Mouse (Mus musculus) gastrocnemius, postnatal 14 days (tissue): ENCODE measurements at regions not wholly inside any gene's neighbourhood (a gene's known extent, or its start where the extent isn't known, plus 50 kb on each side); places are given as distances from the start of the nearest gene placed in this dataset.

Experiments used
- DNase-seq: peaks from one replicate; pipeline ENCODE4 v3.0.0; 2021; ENCODE audit warnings: mixed read lengths
- intact Hi-C: fragments of 180-260 bp; cut with DNase I; formaldehyde crosslinking; loops from one replicate; pipeline ENCODE4 v1.15.1; 2025; ENCODE audit warnings: low total_unique reads

DNA sequence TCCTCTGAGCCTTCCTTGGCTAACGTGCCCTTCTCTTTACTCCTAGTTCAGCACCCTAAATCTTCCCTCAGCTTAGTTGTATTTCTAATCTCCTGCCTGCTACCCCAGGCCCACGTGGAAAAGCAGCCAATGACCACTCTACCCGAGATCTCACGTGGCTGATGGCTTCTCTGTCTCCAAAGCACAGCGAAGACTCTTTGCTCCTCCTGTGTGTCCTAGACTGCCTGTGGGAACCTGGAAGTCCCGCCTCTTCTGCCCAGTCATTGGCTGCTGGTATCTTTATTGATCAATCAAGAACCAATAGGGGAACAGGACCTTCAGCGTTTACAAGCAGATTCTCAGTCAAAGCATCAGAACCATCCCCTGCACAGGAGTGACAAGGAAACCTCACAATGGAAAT, 54.8 kb downstream of the Gm19935 start:
- DNase-seq = no peak
- intact Hi-C loops = no loop called here

DNA sequence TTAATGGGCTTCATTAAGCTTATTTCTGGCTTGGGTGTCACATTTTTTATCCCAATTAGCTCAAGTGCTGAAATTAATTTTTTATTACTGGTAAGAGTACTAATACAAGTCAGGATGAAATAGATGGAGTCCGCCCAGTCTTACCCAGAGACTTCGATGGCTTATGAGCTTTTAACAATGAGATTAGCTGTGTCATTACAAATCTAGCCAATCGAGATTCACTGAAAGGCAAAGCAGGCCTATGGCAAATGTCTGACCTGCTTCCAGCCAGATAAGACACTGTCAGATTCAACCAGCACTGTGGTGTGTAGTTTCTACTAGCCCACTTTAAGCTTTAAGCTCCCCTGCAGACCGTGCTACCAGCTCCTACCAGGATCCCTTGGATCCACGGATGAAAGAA, 55.2 kb downstream of the Gm19935 start:
- intact Hi-C loops = no loop called here
- no peak for DNase-seq

- intact Hi-C loops = no loop called here
- DNase-seq = no peak
These were observed 55.7 kb downstream of the Gm19935 start for GRCm38 (mm10) chr8:90761446-90761845.

- intact Hi-C loops = no loop called here
- no peak for DNase-seq
These were observed 57.7 kb downstream of the Gm19935 start for GRCm38 (mm10) chr8:90759531-90759930.

- intact Hi-C loops = no loop called here
- DNase-seq = no peak
These were observed 62.2 kb downstream of the Gm19935 start for GRCm38 (mm10) chr8:90755020-90755419.

DNA sequence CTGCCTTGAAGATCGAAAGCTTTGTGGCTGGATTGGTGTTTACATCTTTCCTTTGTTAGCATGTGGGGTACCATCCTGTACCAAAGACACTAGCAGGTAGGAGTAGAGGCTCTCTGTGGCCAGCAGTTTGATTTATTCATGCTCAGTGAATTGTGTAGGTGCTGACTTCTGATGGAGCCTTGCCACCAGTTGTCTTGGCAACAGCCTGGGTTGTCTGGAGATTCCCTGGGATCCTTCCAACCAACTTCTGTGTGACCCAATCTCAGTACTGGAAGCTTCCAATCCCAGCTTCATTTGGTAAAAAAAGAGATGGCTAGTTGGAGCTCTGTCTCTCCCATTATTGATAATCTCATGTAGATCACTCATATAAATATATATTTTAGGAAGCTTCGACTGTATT, 73.6 kb downstream of the Gm19935 start:
- DNase-seq = no peak
- intact Hi-C loops = no loop called here

DNA sequence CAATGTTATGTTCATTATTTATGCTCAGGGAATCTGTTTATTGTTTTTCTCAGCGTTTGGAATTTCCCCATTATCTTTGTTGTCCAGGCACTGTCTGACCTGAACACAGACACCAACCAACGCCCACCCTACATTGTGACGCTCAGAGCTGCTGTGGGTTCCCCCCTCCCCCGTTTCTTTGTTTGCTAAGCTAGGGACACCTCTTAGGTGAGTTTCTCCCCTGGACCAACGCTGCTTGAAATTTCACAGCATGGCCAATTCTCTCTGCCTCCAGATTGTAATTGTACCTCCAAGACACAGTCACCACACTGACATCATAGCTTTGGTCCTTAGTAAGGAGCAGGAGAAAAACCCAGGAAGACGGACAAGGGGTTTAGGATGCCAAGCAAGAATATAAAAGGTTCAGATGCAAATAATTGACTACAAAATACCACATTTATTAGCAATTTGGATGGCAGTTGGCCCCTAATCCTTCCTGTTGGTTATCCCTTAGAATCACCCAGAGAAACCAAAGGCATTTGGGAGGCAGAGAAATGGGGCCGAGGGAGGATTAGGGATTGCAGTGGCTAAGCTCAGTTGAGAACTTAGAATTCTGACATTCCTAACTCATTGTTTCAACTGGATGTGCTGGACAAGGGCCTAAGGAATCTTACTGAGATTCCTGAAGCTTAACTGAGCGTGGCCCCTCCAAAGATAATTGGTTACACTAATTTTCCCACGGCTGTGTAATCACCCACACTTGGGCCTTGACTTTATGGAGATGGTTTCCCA, 76.0 kb downstream of the Gm19935 start:
- intact Hi-C loops = no loop called here
- no peak for DNase-seq

- no peak for DNase-seq
- intact Hi-C loops = no loop called here
These were observed 76.8 kb downstream of the Gm19935 start for GRCm38 (mm10) chr8:90740302-90740962.

GRCm38 (mm10) chr8:90728011-90728410, 89.2 kb downstream of the Gm19935 start:
- DNase-seq = no peak
- intact Hi-C loops = no loop called here

- intact Hi-C loops = no loop called here
- DNase-seq = no peak
These were observed 92.0 kb downstream of the Gm19935 start for GRCm38 (mm10) chr8:90725188-90725587.

GRCm38 (mm10) chr8:90716436-90716835, 100.8 kb downstream of the Gm19935 start:
- no peak for DNase-seq
- intact Hi-C loops = loop anchor here (10.0 kb wide), 1 partner anchor 862 kb away; no protein-coding TSS in a partner anchor

- DNase-seq = peak; percentile 31
- intact Hi-C loops = loop anchor here (5.0 kb wide), 1 partner anchor 706 kb away; no protein-coding TSS in a partner anchor
These were observed 108.7 kb downstream of the Gm19935 start for GRCm38 (mm10) chr8:90708524-90708923.

DNA sequence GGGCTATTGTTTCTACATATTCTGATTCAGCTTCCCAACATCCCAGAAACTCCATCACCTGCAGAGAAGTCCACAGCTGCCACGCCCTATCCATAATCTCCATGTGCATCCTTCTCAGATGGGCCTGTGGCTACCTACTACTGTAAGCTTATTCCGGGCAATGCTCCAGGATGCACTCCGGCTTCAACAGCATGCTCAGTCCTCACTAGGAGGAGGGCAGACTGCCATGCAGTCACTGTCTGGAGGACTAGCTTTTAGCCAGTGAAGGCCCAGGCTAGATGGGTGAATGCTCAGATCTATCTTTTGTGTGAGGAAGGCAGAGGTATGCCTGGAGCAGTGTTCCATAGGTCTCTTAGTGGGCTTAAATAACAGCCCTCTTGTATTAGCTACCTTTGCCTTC, 124.7 kb downstream of the Gm19935 start:
- DNase-seq = no peak
- intact Hi-C loops = no loop called here

GRCm38 (mm10) chr8:90685076-90685475, 132.1 kb downstream of the Gm19935 start:
- no peak for DNase-seq
- intact Hi-C loops = no loop called here

DNA sequence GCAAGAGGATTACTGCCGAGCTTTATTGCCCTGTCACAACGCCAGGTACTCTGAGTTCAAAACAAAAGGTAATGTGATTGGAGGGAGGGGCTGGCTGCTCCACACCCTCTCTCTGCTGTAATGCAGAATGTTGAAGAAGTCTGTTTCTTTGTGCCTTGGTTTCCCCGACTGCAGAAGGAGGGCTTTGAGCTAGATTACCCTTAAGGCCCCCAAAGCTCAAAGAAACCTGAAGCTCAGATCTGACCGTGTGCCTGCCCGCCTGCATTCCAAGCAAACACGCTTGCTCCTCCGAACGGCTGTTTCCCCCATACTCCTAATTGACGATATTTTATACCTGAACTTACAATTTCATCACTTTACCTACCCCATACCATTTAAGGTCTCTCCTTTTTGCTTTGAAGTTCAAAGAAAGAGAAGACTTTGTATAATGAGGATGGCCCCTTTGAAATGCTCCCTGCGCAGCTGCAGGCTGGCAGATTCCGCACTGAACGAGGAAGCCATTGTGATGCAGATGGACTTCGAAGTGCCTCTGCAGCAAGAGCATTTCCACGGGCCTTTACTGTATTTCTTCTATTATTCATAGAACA, 146.6 kb downstream of the Gm19935 start:
- intact Hi-C loops = no loop called here
- DNase-seq = no peak

- no peak for DNase-seq
- intact Hi-C loops = no loop called here
These were observed 147.8 kb downstream of the Gm19935 start for GRCm38 (mm10) chr8:90669396-90669795.

GRCm38 (mm10) chr8:90659066-90659465, 158.1 kb downstream of the Gm19935 start:
- intact Hi-C loops = loop anchor here (5.0 kb wide), 1 partner anchor 657 kb away; no protein-coding TSS in a partner anchor
- no peak for DNase-seq

DNA sequence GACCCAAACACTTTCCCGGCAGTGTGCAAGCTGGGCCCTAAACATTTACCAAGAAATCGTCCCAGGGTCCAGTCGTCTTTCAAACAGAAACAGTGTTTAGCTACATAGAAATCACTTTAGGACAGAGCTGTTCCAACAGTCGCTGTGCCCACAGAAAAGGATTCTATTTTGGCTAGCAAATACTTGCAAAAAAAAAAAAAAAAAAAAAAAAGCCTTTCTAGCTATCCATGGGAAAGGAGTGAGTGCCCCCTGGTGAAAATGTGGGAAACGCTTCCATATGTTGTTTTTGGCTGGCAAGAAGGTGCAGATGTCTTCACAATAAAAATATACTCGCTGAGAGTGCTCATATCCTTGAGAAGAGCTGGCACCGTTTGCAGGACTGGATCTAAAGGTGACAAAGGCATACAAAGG, 159.5 kb downstream of the Gm19935 start:
- intact Hi-C loops = loop anchor here (5.0 kb wide), 1 partner anchor 655 kb away; no protein-coding TSS in a partner anchor
- no peak for DNase-seq

GRCm38 (mm10) chr8:90657116-90657515, 160.1 kb downstream of the Gm19935 start:
- intact Hi-C loops = loop anchor here (5.0 kb wide), 1 partner anchor 655 kb away; no protein-coding TSS in a partner anchor
- no peak for DNase-seq

- DNase-seq = no peak
- intact Hi-C loops = loop anchor here (5.0 kb wide), 1 partner anchor 654 kb away; no protein-coding TSS in a partner anchor
These were observed 160.6 kb downstream of the Gm19935 start for GRCm38 (mm10) chr8:90656436-90657090.
